Mouse (Mus musculus): Measurements from ENCODE around the gene Nup85.

The Nup85 gene

GRCm38 (mm10) chr11:115582913-115583606, 18.8 kb downstream of the Nup85 start:
- DNase-seq (ENCODE audit: low read depth, low spot score), result no peak

GRCm38 (mm10) chr11:115584376-115585073, 20.3 kb downstream of the Nup85 start:
- DNase-seq (ENCODE audit: low read depth, low spot score), result no peak

- DNase-seq (ENCODE audit: low read depth, low spot score), result no peak
These were observed 21.4 kb downstream of the Nup85 start for GRCm38 (mm10) chr11:115585573-115586100.

GRCm38 (mm10) chr11:115586403-115586802, 22.2 kb downstream of the Nup85 start:
- DNase-seq (ENCODE audit: low read depth, low spot score), result no peak

GRCm38 (mm10) chr11:115587984-115588383, 23.8 kb downstream of the Nup85 start:
- DNase-seq (ENCODE audit: low read depth, low spot score), result no peak

GRCm38 (mm10) chr11:115590526-115591075, 26.4 kb downstream of the Nup85 start:
- DNase-seq (ENCODE audit: low read depth, low spot score), result no peak

- no peak for DNase-seq (ENCODE audit: low read depth, low spot score)
These were observed 31.0 kb downstream of the Nup85 start for GRCm38 (mm10) chr11:115595209-115595608.

- no peak for DNase-seq (ENCODE audit: low read depth, low spot score)
These were observed 34.1 kb downstream of the Nup85 start for GRCm38 (mm10) chr11:115598309-115598708.

- no peak for DNase-seq (ENCODE audit: low read depth, low spot score)
These were observed 35.5 kb downstream of the Nup85 start for GRCm38 (mm10) chr11:115599722-115600121.

GRCm38 (mm10) chr11:115600743-115601142, 36.5 kb downstream of the Nup85 start:
- no peak for DNase-seq (ENCODE audit: low read depth, low spot score)

- DNase-seq (ENCODE audit: low read depth, low spot score), result no peak
These were observed 36.9 kb downstream of the Nup85 start for GRCm38 (mm10) chr11:115601174-115601573.

GRCm38 (mm10) chr11:115603128-115603475, 38.9 kb downstream of the Nup85 start:
- no peak for DNase-seq (ENCODE audit: low read depth, low spot score)

- DNase-seq (ENCODE audit: low read depth, low spot score), result peak; percentile 87
These were observed 39.5 kb downstream of the Nup85 start, which contains the start of the genes Mrps7 and Gga3 for GRCm38 (mm10) chr11:115603476-115604303. Gene Mrps7, plus strand, starts transcription at chr11:115603925. Gene Gga3, minus strand, starts transcription at chr11:115604051.

- DNase-seq (ENCODE audit: low read depth, low spot score), result no peak
These were observed 40.1 kb downstream of the Nup85 start for GRCm38 (mm10) chr11:115604304-115604696.

GRCm38 (mm10) chr11:115606733-115607132, 42.5 kb downstream of the Nup85 start:
- DNase-seq (ENCODE audit: low read depth, low spot score), result no peak

GRCm38 (mm10) chr11:115608421-115609399, 44.5 kb downstream of the Nup85 start:
- peak; percentile 71 for DNase-seq (ENCODE audit: low read depth, low spot score)

- DNase-seq (ENCODE audit: low read depth, low spot score), result no peak
These were observed 45.3 kb downstream of the Nup85 start for GRCm38 (mm10) chr11:115609576-115609975.

GRCm38 (mm10) chr11:115611173-115611572, 46.9 kb downstream of the Nup85 start:
- DNase-seq (ENCODE audit: low read depth, low spot score), result no peak

GRCm38 (mm10) chr11:115612059-115612409, 47.8 kb downstream of the Nup85 start:
- DNase-seq (ENCODE audit: low read depth, low spot score), result no peak

GRCm38 (mm10) chr11:115612410-115613137, 48.3 kb downstream of the Nup85 start, which contains the start of gene Mif4gd:
Gene Mif4gd, minus strand, starts transcription at chr11:115612969.
- DNase-seq (ENCODE audit: low read depth, low spot score), result peak; percentile 81
